Mouse (Mus musculus): ENCODE results near the gene Trpt1.
"Not testable (repeated sequence)": the region's sequence is repeated elsewhere in the genome, so short reads cannot be mapped to it uniquely, and the experiment has no call there.

The Trpt1 gene

GRCm38 (mm10) chr19:6975537-6976521, 20.1 kb upstream of the Trpt1 start, which contains the start of gene Plcb3:
Gene Plcb3, minus strand, starts transcription at chr19:6976470.
- peak; percentile 85 to 94 for DNase-seq

GRCm38 (mm10) chr19:6977759-6978638, 17.9 kb upstream of the Trpt1 start:
- no peak for DNase-seq

- DNase-seq: no peak
Measured at GRCm38 (mm10) chr19:6978639-6978974, 17.3 kb upstream of the Trpt1 start.

GRCm38 (mm10) chr19:6979001-6979479, 16.9 kb upstream of the Trpt1 start:
- peak in 1 of 2 experiments; percentile 53 for DNase-seq

- peak; percentile 99 to 100 for DNase-seq
Measured at GRCm38 (mm10) chr19:6979486-6980380, 16.2 kb upstream of the Trpt1 start.

- DNase-seq: peak; percentile 98 to 99
Measured at GRCm38 (mm10) chr19:6980381-6981093, 15.4 kb upstream of the Trpt1 start, which contains the start of gene Fkbp2. Gene Fkbp2, minus strand, starts transcription at chr19:6980501.

GRCm38 (mm10) chr19:6981465-6981864, 14.5 kb upstream of the Trpt1 start:
- no peak for DNase-seq

- DNase-seq: no peak
Measured at GRCm38 (mm10) chr19:6983621-6984020, 12.3 kb upstream of the Trpt1 start.

GRCm38 (mm10) chr19:6985300-6985699, 10.6 kb upstream of the Trpt1 start:
- no peak for DNase-seq

DNA sequence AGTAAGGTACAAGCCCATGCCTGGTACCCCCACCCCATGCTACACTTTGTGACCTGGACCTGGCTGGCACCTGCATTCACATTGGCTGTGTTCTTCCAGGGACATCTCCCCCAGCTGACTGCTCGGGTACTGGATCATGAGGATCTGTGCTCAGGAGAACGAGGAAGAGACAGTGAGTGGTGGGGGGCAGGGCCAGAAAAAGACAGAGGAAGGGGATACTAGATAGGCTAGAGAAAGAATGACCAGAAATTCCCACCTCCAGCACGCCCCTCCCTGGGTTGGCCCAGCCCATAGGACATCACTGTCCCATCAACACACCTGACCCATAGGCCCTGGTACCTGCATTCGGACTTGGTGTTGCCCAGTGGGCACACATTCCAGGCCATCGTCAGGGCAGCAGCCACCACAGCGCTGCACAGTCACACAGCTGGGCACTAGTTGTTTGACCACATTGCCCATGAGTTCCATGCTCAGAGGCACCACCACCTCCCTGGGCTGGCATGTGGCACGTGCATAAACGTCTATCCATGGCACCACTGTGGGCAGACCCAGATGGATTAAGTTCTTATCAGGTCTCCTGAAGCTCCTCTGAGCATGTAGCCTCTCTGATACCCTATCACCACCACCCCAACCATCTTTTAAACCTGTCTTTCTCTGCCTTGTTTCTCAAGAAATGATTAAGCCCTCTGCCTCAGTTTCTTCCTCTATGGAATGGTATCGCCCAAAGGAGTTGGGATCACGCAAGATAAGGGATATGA, 9.8 kb upstream of the Trpt1 start:
- DNase-seq: no peak

DNA sequence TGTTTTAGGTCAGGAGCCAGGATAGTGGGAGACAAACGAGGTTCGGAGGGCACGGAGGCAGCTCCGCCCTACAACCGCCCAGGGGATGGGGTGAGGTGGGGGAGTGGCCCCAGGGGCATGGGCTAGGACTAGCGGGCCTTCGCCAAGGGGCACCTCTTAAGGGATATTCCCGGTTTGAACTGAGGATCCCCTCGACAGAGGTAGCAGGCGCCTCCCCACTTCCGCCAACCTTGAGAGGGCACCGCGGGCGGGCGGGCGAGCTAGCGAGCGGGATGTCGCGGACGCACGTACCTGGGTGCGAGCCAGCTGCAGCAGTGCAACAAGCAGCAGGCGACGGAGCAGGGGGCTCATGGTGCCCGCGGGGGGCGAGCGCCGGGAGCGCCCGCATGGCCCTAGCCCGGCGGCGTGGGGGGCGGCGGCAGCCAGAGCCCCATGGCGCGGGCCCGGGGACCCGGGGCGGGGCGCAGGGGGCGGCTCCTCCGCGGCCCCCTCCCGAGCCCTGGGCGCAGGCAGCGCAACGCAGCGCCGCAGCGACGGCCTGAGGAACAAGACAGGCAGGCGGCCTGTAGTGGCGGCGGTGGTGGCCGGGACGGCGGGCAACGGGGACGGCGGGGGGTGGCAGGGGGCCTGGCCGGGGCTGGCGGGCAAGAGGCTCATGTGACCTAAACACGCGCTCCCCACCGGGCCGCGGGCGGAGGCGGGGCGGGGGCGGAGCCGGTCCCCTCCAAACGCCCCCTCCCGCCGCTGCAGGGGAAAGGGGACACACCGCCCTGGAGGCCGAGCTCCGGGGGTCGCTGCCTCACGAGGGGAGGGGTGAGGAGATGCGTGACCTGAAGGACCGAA, 8.6 kb upstream of the Trpt1 start, which contains the start of gene Vegfb:
Vegfb (minus strand) TSS at position 591 of the 843 bp plus-strand sequence.
- DNase-seq: peak; percentile 79 to 83

DNA sequence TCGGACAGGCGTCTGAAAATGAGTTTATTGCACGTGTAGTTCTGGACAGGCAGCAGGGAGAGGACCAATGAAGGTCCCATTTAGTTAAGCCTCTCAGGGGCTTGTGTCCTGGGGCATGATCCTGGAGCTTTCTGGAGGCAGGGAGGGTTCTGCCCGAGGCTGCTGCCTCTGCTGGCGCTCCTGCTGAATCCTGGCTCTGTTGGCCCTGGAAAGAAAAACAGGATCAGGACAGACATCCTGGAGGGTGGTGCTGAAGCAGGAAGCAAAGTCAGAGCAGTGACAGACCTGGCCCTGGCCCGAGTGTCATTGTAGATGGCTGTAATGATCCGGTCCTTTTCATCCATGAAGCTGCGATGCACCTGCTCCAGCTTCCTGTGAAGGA, 8.0 kb upstream of the Trpt1 start:
- no peak for DNase-seq

DNA sequence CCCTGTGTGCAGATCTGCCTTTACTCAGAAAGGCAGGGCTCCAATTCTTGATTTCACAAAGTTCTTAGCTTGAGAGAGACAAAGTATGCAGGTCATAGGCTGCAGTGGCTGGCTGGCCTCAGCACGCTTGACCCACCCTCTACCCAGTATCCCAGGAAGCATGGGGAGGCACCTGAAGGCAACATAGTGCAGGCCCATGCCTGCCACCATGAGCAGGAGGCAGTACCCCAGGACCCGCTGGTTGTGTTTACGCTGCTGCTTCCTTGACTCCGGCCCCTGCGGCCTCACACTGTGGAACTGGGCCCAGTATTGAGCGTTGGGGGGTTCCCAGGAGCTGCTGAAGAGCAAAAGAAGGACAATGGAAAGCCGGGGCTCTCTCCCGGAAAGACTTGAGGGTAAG, 6.7 kb upstream of the Trpt1 start:
- DNase-seq: no peak

- DNase-seq: no peak
Measured at GRCm38 (mm10) chr19:6990712-6991111, 5.2 kb upstream of the Trpt1 start.

DNA sequence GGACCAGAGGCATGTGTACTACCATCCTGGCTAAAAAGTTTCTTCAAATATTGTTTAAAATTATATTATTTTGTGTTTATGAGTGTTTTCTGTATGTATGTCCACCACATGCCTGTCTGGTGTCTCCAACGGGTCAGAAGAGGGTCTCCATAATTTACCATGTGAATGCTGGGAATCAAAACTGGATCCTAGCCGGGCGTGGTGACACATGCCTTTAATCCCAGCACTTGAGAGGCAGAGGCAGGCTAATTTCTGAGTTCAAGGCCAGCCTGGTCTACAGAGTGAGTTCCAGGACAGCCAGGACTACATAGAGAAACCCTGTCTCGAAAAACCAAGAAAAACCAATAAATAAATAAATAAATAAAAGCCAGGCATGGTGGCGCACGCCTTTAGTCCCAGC, 4.8 kb upstream of the Trpt1 start:
- DNase-seq: not testable (repeated sequence)

DNA sequence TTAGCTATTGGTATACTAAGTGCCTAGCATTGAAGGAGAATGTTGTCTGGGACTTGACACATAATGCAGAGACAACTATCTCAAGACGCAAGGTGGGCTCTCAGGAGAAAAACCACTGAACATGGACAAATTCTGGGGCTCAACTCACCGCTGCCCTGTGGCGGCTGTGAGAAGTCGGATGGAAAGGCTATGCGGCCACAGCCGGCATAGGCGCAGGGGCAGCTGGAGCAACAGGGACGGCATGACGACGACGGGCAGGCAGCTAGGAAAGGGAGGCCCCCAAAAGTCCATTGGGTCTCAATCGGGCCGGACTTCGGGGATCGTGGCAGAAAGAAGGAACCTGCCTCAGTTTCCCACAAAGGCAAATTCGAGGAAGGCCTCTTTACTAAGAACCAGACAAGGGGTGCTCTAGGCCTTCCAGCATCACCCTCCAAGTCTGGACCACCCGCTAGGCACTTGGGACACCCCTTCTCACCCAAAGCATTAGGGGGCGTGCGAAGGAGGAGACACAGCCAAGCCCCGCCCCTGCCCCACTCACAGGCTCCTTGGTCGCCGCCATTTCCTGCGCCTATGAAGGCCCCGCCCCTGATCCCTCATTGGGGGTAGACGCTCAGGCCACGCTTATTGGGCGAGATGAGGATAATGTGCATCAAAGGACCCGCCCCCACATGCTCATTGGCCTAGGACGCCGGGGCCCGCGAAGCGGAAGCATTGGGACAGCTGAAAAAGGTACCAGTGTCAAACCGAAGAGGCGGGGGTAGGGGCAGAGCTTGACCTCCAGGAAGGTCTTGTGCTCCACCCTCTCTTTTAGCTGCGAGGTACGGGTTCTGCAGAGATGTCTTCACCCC, 3.7 kb upstream of the Trpt1 start, which contains the start of gene Dnajc4:
Dnajc4 (minus strand) TSS at position 562 of the 848 bp plus-strand sequence.
- peak; percentile 97 to 99 for DNase-seq

DNA sequence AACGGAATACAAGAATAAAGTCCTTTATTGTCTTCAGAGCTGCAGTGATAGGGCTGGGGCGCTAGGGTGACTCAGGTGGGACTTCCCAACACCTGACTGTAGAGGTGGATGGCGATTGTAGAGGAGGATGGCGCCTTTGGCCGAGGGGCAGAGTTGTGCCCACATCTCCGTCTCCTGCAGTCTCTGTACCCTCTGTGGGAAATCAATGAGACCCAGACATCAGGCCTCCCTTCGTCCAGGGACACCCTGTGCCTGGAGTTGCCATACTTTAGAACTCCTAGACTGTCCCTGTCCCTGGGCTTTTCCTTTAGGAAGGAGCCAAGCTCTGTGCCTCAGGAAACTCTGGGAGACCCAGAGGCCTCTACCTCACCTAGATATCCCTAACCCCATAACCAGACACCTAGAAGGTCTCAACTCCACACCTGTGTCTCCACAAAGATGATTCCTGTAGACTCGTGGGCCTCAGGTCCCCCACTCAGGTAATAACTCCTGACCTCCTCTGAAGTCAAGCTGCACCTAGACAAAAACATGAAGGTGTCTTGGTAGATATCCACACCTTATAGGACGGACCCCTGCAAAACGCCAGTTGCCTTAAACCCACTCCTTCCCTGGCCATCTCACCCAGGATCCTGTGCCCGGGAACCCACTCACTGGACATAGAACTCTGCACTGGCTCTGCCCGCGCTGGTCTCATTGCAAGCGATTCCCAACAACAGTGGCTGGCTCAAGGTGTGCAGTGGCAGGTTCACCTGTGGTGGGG, 2.7 kb upstream of the Trpt1 start:
- peak in 1 of 2 experiments; percentile 33 for DNase-seq

- DNase-seq: no peak
Measured at GRCm38 (mm10) chr19:6994002-6994401, 1.9 kb upstream of the Trpt1 start.
